Mouse (Mus musculus) intestine, embryonic 14.5 days (tissue): ENCODE measurements around the gene Sat1. TPM values are rescaled to one million over a fixed set of nuclear protein-coding genes. Genes with fewer than 3 reads are reported as not detected.
"Not testable (repeated sequence)": the region's sequence is repeated elsewhere in the genome, so short reads cannot be mapped to it uniquely, and the experiment has no call there.

ENCODE experiments used
- ATAC-seq: fragments of 200-750 bp; cut with Nextera tagmentation; replicated peaks from 2 replicates; pipeline ENCODE4 v1.8.0; 2017; ENCODE audit warnings: low read depth, moderate number of reproducible peaks, moderate TSS enrichment, moderate library complexity; ENCODE audit not compliant: low FRiP score, low TSS enrichment
- DNase-seq: peaks from one replicate; pipeline ENCODE4 v3.0.0-alpha.2; 2018; ENCODE audit warnings: low spot score
- H3K27ac ChIP-seq: fragments of 300-500 bp; sonication (generic); 2 replicates; pipeline ENCODE4 v1.5.1; 2014; ENCODE audit warnings: low read depth, mild to moderate bottlenecking, control low read depth
- H3K27me3 ChIP-seq: fragments of 300-500 bp; sonication (generic); replicated peaks from 2 replicates; pipeline ENCODE4 v1.6.1; 2014; ENCODE audit warnings: low read length, control low read depth; ENCODE audit not compliant: control insufficient read depth, insufficient read depth
- H3K36me3 ChIP-seq: fragments of 300-500 bp; sonication (generic); 2 replicates; pipeline ENCODE4 v1.6.1; 2014; ENCODE audit warnings: low read length, control low read depth; ENCODE audit not compliant: control insufficient read depth, insufficient read depth
- H3K4me1 ChIP-seq: fragments of 300-500 bp; sonication (generic); replicated peaks from 2 replicates; pipeline ENCODE4 v1.6.1; 2014; ENCODE audit warnings: low read length, control low read depth, mixed read lengths; ENCODE audit not compliant: control insufficient read depth, insufficient read depth
- H3K4me2 ChIP-seq: fragments of 300-500 bp; sonication (generic); 2 replicates; pipeline ENCODE4 v1.6.1; 2014; ENCODE audit warnings: low read length
- H3K4me3 ChIP-seq: fragments of 300-500 bp; sonication (generic); 2 replicates; pipeline ENCODE4 v1.5.1; 2014; ENCODE audit warnings: low read depth, low read length, control low read depth, mixed read lengths
- H3K9ac ChIP-seq: fragments of 300-500 bp; sonication (generic); 2 replicates; pipeline ENCODE4 v1.6.1; 2014; ENCODE audit warnings: mild to moderate bottlenecking, low read length
- H3K9me3 ChIP-seq: fragments of 300-500 bp; sonication (generic); 2 replicates; pipeline ENCODE4 v1.6.1; 2016; ENCODE audit warnings: low read length, control low read depth; ENCODE audit not compliant: control insufficient read depth
- WGBS: fragments of 180-500 bp; shearing (Covaris S2); extraction: QIAGEN DNeasy Blood & Tissue Kit; methylation state at CpG from one replicate; pipeline ENCODE4 v1.1.7; 2014; 5-methylcytosine and 5-hydroxymethylcytosine counted together
- polyA plus RNA-seq: library from polyadenylated mRNA; unstranded; fragments of >200 nt; fragmentation: Nextera tagmentation; extraction: Ambion mirVana; gene quantifications from 2 replicates; pipeline ENCODE4 v1.2.1, GENCODE M21; 2014

Gene Sat1
- polyA plus RNA-seq, 1 experiment from 2014 or later, result 182 TPM

GRCm38 (mm10) chrX:155205436-155205835 lies 10.8 kb downstream of the Sat1 start:
- H3K4me3 ChIP-seq, H3K9ac ChIP-seq, H3K27ac ChIP-seq, H3K4me1 ChIP-seq, H3K36me3 ChIP-seq, ATAC-seq, DNase-seq, H3K9me3 ChIP-seq, H3K27me3 ChIP-seq, H3K4me2 ChIP-seq: not testable (repeated sequence)
- 83% methylated on average over 2 of the region's 2 CpGs for WGBS

GRCm38 (mm10) chrX:155202406-155203305 lies 13.6 kb downstream of the Sat1 start:
- Histone ChIP-seq H3K9ac (no peak overlapping the region), H3K9me3 (no peaks in the 10 kb centered on the region), H3K4me2 (no peak overlapping the region), H3K36me3 (no peaks in the 10 kb centered on the region), H3K4me1 (no peaks in the 10 kb centered on the region), H3K27me3 (no peaks in the 10 kb centered on the region), H3K27ac (no peak overlapping the region), H3K4me3 (no peak overlapping the region)
- ATAC-seq (no peak), DNase-seq (no peak)
- WGBS, result 68% methylated on average over 2 of the region's 2 CpGs

- WGBS, result 73% methylated on average over 1 of the region's 1 CpGs
- DNase-seq (no peak), ATAC-seq (no peak)
- Histone ChIP-seq H3K4me2 (no peak overlapping the region), H3K4me1 (no peaks in the 10 kb centered on the region), H3K9ac (no peak overlapping the region), H3K9me3 (no peaks in the 10 kb centered on the region), H3K27me3 (no peaks in the 10 kb centered on the region), H3K4me3 (no peak overlapping the region), H3K36me3 (no peaks in the 10 kb centered on the region), H3K27ac (no peak overlapping the region)
Measured at GRCm38 (mm10) chrX:155201799-155202198, 14.4 kb downstream of the Sat1 start.

- H3K27me3 ChIP-seq, result no peaks in the 10 kb centered on the region
- no peak overlapping the region for H3K27ac ChIP-seq
- no peaks in the 10 kb centered on the region for H3K9me3 ChIP-seq
- H3K4me2 ChIP-seq, result no peak overlapping the region
- no peak overlapping the region for H3K9ac ChIP-seq
- ATAC-seq (no peak), DNase-seq (no peak)
- no peak overlapping the region for H3K4me3 ChIP-seq
- H3K36me3 ChIP-seq, result no peaks in the 10 kb centered on the region
- WGBS, result 91% methylated on average over 4 of the region's 4 CpGs
- H3K4me1 ChIP-seq, result no peaks in the 10 kb centered on the region
Measured at GRCm38 (mm10) chrX:155194979-155195378, 21.3 kb downstream of the Sat1 start.

- Histone ChIP-seq H3K27ac (no peak overlapping the region), H3K27me3 (no peaks in the 10 kb centered on the region), H3K36me3 (no peaks in the 10 kb centered on the region), H3K4me1 (no peaks in the 10 kb centered on the region), H3K4me2 (no peak overlapping the region), H3K4me3 (no peak overlapping the region), H3K9me3 (no peaks in the 10 kb centered on the region), H3K9ac (no peak overlapping the region)
- no peak for ATAC-seq
- no peak for DNase-seq
- WGBS, result 54% methylated on average over 5 of the region's 5 CpGs
Measured at GRCm38 (mm10) chrX:155193732-155194443, 22.4 kb downstream of the Sat1 start.

GRCm38 (mm10) chrX:155191941-155192340 lies 24.3 kb downstream of the Sat1 start:
- H3K36me3 ChIP-seq, result no peaks in the 10 kb centered on the region
- no peak overlapping the region for H3K9ac ChIP-seq
- H3K27ac ChIP-seq, result no peak overlapping the region
- no peaks in the 10 kb centered on the region for H3K27me3 ChIP-seq
- H3K4me1 ChIP-seq, result no peaks in the 10 kb centered on the region
- H3K4me3 ChIP-seq, result no peak overlapping the region
- H3K4me2 ChIP-seq, result no peak overlapping the region
- no peaks in the 10 kb centered on the region for H3K9me3 ChIP-seq
- ATAC-seq (no peak), DNase-seq (no peak)
- 90% methylated on average over 4 of the region's 4 CpGs for WGBS

- H3K36me3 ChIP-seq, result no peaks in the 10 kb centered on the region
- no peak overlapping the region for H3K4me2 ChIP-seq
- ATAC-seq, result no peak
- H3K4me1 ChIP-seq, result no peaks in the 10 kb centered on the region
- no peak overlapping the region for H3K9ac ChIP-seq
- DNase-seq, result no peak
- H3K27ac ChIP-seq, result no peak overlapping the region
- H3K27me3 ChIP-seq, result no peaks in the 10 kb centered on the region
- no peak overlapping the region for H3K4me3 ChIP-seq
- no peaks in the 10 kb centered on the region for H3K9me3 ChIP-seq
- WGBS, result 62% methylated on average over 2 of the region's 2 CpGs
Measured at GRCm38 (mm10) chrX:155177640-155178039, 38.6 kb downstream of the Sat1 start.

GRCm38 (mm10) chrX:155177230-155177629 lies 39.0 kb downstream of the Sat1 start:
- Histone ChIP-seq H3K36me3 (no peaks in the 10 kb centered on the region), H3K9me3 (no peaks in the 10 kb centered on the region), H3K4me3 (no peak overlapping the region), H3K4me1 (no peaks in the 10 kb centered on the region), H3K27me3 (no peaks in the 10 kb centered on the region), H3K9ac (no peak overlapping the region), H3K4me2 (no peak overlapping the region), H3K27ac (no peak overlapping the region)
- ATAC-seq (no peak), DNase-seq (no peak)
- 79% methylated on average over 2 of the region's 2 CpGs for WGBS
